Mouse (Mus musculus): Measurements from ENCODE around the gene Gprc6a. TPM values are rescaled to one million over a fixed set of nuclear protein-coding genes. Genes with fewer than 3 reads are reported as not detected.

Gene Gprc6a
- polyA plus RNA-seq, 1 experiment from 2014 or later = 0.16 TPM

DNA sequence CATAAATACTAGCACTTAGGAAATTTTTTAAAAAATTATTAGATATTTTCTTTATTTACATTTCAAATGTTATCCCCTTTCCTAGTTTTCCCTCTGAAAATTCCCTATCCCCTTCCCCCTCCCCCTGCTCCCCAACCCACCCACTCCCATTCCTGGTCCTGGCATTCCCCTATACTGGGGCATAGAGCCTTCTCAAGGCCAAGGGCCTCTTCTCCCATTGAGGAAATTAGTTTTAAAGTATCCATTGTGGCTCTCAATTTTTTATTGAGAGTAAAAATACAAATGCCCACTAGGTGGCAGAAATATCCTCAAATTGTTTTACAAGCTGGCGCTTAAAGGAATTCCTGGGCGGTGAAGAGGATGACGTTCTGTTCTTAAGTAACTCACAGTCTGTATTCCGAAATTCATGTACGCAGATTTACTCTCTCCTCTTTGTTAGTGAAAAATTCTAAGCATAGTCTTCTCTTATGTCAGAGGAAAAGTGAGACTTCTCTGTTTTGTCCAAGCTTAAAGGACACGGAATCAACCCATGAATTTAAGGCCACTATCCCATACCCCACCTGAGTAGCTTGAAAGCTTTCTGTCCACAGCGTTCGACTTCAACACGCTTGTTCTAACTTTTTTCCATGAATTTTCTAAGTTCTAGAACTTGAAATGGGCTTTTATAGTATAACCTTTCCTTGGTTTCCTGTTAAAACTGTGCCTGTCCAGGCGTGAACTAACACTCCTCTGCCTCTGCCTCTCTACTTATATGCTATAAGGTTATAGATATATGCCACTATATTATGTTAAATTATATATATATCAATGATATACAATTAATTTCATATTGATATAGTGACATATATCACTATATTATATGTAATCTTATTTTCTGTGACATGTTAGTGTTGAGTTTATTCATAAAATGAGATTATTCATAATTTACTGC lies 36.0 kb downstream of the Gprc6a start:
- H3K9ac ChIP-seq (replicated peaks; ENCODE audit: low read depth, low read length) = no peak overlapping the region
- WGBS = 36% methylated on average over 10 of the region's 10 CpGs
- no peaks in the 10 kb centered on the region for H3K27me3 ChIP-seq (ENCODE audit: control insufficient read depth, insufficient read depth, low read length)
- H3K4me2 ChIP-seq (replicated peaks; ENCODE audit: low read depth, low read length) = 0 out of 2 replicates have a peak overlapping the region, but pooled peaks have one; percentile 10
- no peaks in the 10 kb centered on the region for H3K9me3 ChIP-seq (ENCODE audit: control insufficient read depth, low read depth, low read length)
- no peak for ATAC-seq (ENCODE audit: insufficient number of reproducible peaks, insufficient read depth, low FRiP score, low read depth)
- H3K36me3 ChIP-seq (ENCODE audit: control insufficient read depth, insufficient read depth, low read length) = no peaks in the 10 kb centered on the region
- no peak overlapping the region for H3K27ac ChIP-seq (ENCODE audit: low read length)
- no peak overlapping the region for H3K4me3 ChIP-seq (ENCODE audit: low read depth, low read length)
- H3K4me1 ChIP-seq (ENCODE audit: control insufficient read depth, insufficient read depth, low read length) = no peaks in the 10 kb centered on the region

DNA sequence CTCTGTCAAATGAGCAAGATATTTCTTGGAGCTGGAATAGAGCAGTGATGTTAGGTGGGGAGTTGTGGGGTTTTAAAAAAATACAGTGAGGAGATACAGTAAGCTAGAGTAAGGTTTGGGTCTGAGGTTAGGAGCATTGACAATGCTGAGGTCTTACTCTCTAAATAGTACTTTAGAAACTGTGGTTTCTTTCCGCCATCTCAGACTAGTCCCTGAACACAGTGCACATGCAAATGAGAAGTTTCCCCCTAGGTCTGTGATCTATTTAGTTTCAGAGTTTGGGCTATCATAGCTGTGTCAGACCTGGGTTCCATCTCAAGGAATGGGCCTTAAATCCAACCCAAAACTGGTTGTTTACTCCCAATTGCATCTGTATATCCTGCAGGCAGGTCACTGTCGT lies 39.7 kb downstream of the Gprc6a start:
- Histone ChIP-seq H3K9me3 (ENCODE audit: control insufficient read depth, low read depth, low read length) (no peaks in the 10 kb centered on the region), H3K4me2 (replicated peaks; ENCODE audit: low read depth, low read length) (no peak overlapping the region), H3K36me3 (ENCODE audit: control insufficient read depth, insufficient read depth, low read length) (no peaks in the 10 kb centered on the region), H3K9ac (replicated peaks; ENCODE audit: low read depth, low read length) (no peak overlapping the region), H3K27ac (ENCODE audit: low read length) (no peak overlapping the region), H3K4me1 (ENCODE audit: control insufficient read depth, insufficient read depth, low read length) (no peaks in the 10 kb centered on the region), H3K4me3 (ENCODE audit: low read depth, low read length) (no peak overlapping the region), H3K27me3 (ENCODE audit: control insufficient read depth, insufficient read depth, low read length) (no peaks in the 10 kb centered on the region)
- WGBS = 91% methylated on average over 2 of the region's 2 CpGs
- ATAC-seq (ENCODE audit: insufficient number of reproducible peaks, insufficient read depth, low FRiP score, low read depth) = no peak

DNA sequence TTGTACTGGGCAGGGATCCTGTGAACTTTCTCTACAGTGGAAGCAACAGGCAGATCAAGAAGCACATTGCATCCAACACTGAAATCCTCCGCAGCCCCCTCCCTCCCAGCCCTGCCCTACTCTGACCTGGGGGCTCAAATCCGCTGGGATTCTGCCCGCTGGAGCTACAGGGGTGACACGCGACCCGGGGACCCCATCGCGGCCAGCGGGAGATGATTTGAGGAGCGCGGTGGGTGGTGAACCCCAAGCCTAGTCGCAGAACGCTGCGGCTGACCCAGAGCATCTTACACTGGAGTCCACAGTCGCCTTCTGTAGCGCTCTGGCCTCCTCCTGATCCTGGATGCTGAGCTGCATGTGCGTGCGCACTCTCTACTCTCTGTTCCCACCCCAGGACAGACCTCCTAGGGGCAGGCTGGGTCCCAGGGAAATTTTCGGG lies 41.1 kb downstream of the Gprc6a start, which contains the start of gene Fam162b:
Fam162b (minus strand) TSS at position 379 of the 436 bp plus-strand sequence.
- H3K36me3 ChIP-seq (ENCODE audit: control insufficient read depth, insufficient read depth, low read length) = no peaks in the 10 kb centered on the region
- no peaks in the 10 kb centered on the region for H3K9me3 ChIP-seq (ENCODE audit: control insufficient read depth, low read depth, low read length)
- 0 out of 2 replicates have a peak within 1 kb of the TSS, but pooled peaks have one; percentile 1 for H3K9ac ChIP-seq (replicated peaks; ENCODE audit: low read depth, low read length)
- peak; percentile 85; the same call in 1 of the 2 replicates for ATAC-seq (ENCODE audit: insufficient number of reproducible peaks, insufficient read depth, low FRiP score, low read depth)
- H3K27me3 ChIP-seq (ENCODE audit: control insufficient read depth, insufficient read depth, low read length) = no peaks in the 10 kb centered on the region
- H3K27ac ChIP-seq (ENCODE audit: low read length) = peak within 1 kb of the TSS; percentile 12; the same call in 1 of the 2 replicates
- H3K4me3 ChIP-seq (ENCODE audit: low read depth, low read length) = peak within 1 kb of the TSS; percentile 15
- H3K4me2 ChIP-seq (replicated peaks; ENCODE audit: low read depth, low read length) = peak within 1 kb of the TSS; percentile 42
- WGBS = 4% methylated on average over 19 of the region's 19 CpGs
- no peaks in the 10 kb centered on the region for H3K4me1 ChIP-seq (ENCODE audit: control insufficient read depth, insufficient read depth, low read length)

DNA sequence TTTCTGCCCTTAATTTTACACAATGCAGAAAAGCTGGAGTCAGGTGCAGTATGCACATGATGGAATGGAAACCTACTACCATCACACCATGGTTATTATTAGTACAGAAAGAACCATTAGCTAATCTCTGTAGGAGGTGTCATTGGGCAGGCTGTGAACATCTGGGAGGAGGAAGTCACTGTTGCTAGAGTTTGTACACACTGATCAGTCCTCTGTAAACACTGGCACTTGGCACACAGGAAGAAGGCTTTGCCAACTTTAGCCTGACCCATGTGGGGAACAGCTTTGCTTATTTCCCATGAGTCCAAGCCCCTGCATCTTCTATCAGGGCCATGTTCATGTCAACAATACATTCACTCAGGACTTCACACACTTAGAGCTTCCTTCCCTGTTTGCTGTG lies 46.3 kb downstream of the Gprc6a start:
- no peak for ATAC-seq (ENCODE audit: insufficient number of reproducible peaks, insufficient read depth, low FRiP score, low read depth)

DNA sequence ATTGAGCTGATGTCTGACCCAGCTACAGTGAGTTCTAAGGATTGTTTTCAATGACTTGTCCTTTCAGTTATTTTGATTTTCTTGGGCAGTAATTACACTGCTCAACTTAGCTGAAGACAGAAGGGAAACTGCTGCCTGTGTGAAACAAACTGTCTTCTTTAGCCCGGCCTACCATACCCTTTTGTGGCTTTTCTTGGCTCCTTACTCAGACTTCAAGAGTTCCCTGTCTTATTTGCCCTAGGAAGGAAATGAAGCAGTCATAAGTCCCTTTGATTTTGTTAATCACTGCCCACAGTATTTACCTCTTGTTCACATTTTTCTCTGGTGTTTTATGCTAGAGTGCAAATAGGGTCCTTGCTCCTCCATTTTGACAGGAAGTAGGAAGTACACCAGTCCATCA lies 46.9 kb downstream of the Gprc6a start:
- Histone ChIP-seq H3K36me3 (ENCODE audit: control insufficient read depth, insufficient read depth, low read length) (no peaks in the 10 kb centered on the region), H3K9me3 (ENCODE audit: control insufficient read depth, low read depth, low read length) (no peaks in the 10 kb centered on the region), H3K9ac (replicated peaks; ENCODE audit: low read depth, low read length) (no peak overlapping the region), H3K27ac (ENCODE audit: low read length) (no peak overlapping the region), H3K4me1 (ENCODE audit: control insufficient read depth, insufficient read depth, low read length) (no peaks in the 10 kb centered on the region), H3K27me3 (ENCODE audit: control insufficient read depth, insufficient read depth, low read length) (no peaks in the 10 kb centered on the region), H3K4me3 (ENCODE audit: low read depth, low read length) (no peak overlapping the region), H3K4me2 (replicated peaks; ENCODE audit: low read depth, low read length) (no peak overlapping the region)
- ATAC-seq (ENCODE audit: insufficient number of reproducible peaks, insufficient read depth, low FRiP score, low read depth) = no peak
- WGBS = 79% methylated on average over 1 of the region's 1 CpGs

More for the DNA sequence above, 46.3 kb downstream of the Gprc6a start:
- no peaks in the 10 kb centered on the region for H3K9me3 ChIP-seq (ENCODE audit: control insufficient read depth, low read depth, low read length)
- H3K4me1 ChIP-seq (ENCODE audit: control insufficient read depth, insufficient read depth, low read length) = no peaks in the 10 kb centered on the region
- no peaks in the 10 kb centered on the region for H3K36me3 ChIP-seq (ENCODE audit: control insufficient read depth, insufficient read depth, low read length)
- no peak overlapping the region for H3K4me2 ChIP-seq (replicated peaks; ENCODE audit: low read depth, low read length)
- no peak overlapping the region for H3K4me3 ChIP-seq (ENCODE audit: low read depth, low read length)
- no peak overlapping the region for H3K27ac ChIP-seq (ENCODE audit: low read length)
- H3K27me3 ChIP-seq (ENCODE audit: control insufficient read depth, insufficient read depth, low read length) = no peaks in the 10 kb centered on the region
- H3K9ac ChIP-seq (replicated peaks; ENCODE audit: low read depth, low read length) = no peak overlapping the region

DNA sequence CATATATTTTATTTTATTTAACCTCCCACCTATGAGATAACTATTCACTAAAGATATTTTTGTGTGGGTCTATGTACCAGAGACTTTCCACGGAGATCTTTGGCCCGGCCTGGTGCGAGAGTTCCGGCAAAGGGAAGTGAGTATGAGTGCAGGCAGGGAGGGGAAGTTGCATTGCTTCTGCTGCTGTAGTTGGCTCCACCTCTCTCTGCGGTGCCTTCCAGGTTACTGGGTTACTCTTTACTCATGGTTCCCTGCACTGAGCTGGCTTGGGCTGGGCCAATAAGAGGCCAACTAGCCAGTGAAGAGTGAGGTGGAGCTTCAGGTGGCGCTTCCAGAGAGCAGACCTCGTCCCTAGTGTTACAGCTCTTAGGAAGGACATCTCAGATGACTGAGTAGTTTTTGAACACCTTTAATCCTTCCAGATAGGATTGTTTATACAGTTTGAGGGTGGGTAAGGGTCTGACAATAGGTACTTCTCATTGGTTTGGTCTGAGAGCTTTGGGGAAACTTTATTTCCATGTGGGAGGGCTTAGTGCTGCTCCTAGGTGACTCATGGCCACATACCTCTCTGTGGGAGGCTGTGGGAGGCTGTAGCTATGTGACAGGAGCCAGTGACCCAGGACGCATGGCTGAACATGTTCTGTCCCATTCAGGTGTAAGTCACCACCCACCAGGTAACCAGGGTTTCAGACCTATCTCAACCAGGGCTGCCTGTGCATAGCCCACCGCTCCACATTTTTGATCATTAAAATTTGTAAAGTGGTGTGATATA lies 59.9 kb downstream of the Gprc6a start:
- no peaks in the 10 kb centered on the region for H3K4me1 ChIP-seq (ENCODE audit: control insufficient read depth, insufficient read depth, low read length)
- peak; percentile 53; the same call in 1 of the 2 replicates for ATAC-seq (ENCODE audit: insufficient number of reproducible peaks, insufficient read depth, low FRiP score, low read depth)

More for the DNA sequence above, 59.9 kb downstream of the Gprc6a start:
- no peaks in the 10 kb centered on the region for H3K27me3 ChIP-seq (ENCODE audit: control insufficient read depth, insufficient read depth, low read length)
- no peak overlapping the region for H3K4me3 ChIP-seq (ENCODE audit: low read depth, low read length)
- no peak overlapping the region for H3K27ac ChIP-seq (ENCODE audit: low read length)
- no peak overlapping the region for H3K9ac ChIP-seq (replicated peaks; ENCODE audit: low read depth, low read length)
- no peaks in the 10 kb centered on the region for H3K36me3 ChIP-seq (ENCODE audit: control insufficient read depth, insufficient read depth, low read length)
- WGBS = 67% methylated on average over 9 of the region's 9 CpGs
- no peak overlapping the region for H3K4me2 ChIP-seq (replicated peaks; ENCODE audit: low read depth, low read length)
- H3K9me3 ChIP-seq (ENCODE audit: control insufficient read depth, low read depth, low read length) = no peaks in the 10 kb centered on the region

Other genes starting within 250 kb of the Gprc6a start
- gene Gm49339, start 150.8 kb downstream of the Gprc6a start, polyA plus RNA-seq (2014; fragmentation: Nextera tagmentation; extraction: Ambion mirVana) = not detected in 2 replicates
- 0.26 and 0.66 TPM in 2 replicates for gene Lilr4b, start 150.8 kb downstream of the Gprc6a start, polyA plus RNA-seq (2014; fragmentation: Nextera tagmentation; extraction: Ambion mirVana)
- gene Lilrb4a, start 140.5 kb downstream of the Gprc6a start, polyA plus RNA-seq (2014; fragmentation: Nextera tagmentation; extraction: Ambion mirVana) = 1.5 and 2.4 TPM in 2 replicates
- gene Fam162b, start 40.9 kb downstream of the Gprc6a start, polyA plus RNA-seq (2014; fragmentation: Nextera tagmentation; extraction: Ambion mirVana) = 53.1 and 62.3 TPM in 2 replicates
- gene Rfx6, start 46.3 kb upstream of the Gprc6a start, polyA plus RNA-seq (2014; fragmentation: Nextera tagmentation; extraction: Ambion mirVana) = 1.2 and 2.3 TPM in 2 replicates

Measured in stomach, embryonic 14.5 days (tissue).